Mouse (Mus musculus): ENCODE results near the gene Gm28845. TPM values are rescaled to one million over a fixed set of nuclear protein-coding genes. Genes with fewer than 3 reads are reported as not detected.
"Not testable (repeated sequence)": the region's sequence is repeated elsewhere in the genome, so short reads cannot be mapped to it uniquely, and the experiment has no call there.

The Gm28845 gene
- polyA plus RNA-seq, 1 experiment, result not detected

DNA sequence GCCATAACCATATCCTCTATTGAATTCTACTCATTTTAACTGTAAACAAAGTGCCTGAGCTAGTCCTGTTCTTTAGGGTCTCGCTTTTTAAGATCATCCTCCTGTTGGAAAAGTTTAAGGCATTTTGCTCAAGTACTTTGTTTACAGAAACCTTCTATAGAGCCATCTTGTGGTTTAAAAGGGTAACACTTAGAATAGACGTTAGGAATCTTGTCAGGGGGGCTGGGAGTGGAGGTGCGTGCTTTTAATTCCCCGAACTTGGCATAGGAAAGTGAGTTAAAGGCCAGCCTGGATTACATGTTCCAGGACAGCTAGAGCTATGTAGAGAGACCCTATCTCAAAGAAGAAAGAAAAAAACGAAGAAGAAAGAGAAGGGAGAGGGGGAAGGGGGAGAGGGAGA lies 43.8 kb downstream of the Gm28845 start:
- Histone ChIP-seq H3K4me3 (ENCODE audit: insufficient read depth, low read length) (no peak overlapping the region), H3K4me1 (ENCODE audit: control insufficient read depth, insufficient read depth, low read length) (no peaks in the 10 kb centered on the region), H3K27ac (ENCODE audit: insufficient read depth, low read depth, low read length) (no peak overlapping the region)
- TF ChIP-seq POLR2A (IDR thresholded peaks at IDR 0.05; ENCODE audit: borderline replicate concordance, low read depth, low read length) (no peak), CTCF (IDR thresholded peaks at IDR 0.05; ENCODE audit: low read depth, low read length) (no peak)

DNA sequence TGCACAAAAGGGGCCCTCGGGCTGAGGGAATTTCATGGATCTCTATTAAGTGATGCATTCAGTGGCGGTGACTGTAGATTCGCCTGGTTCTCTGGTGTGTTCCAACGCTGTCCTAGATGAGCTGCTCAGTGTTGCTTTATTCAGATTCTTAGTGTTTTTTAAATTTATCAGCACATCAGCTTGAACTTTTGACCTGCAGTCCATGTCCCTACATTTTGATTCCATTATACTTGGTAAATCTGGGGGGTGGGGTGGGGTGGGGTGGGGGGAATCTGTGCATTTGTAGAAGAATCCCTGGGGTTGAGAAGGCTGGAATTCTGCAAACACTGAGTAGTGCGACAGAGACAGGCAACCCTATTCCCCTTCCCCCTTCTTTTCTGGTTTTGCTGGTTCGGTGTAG lies 45.8 kb downstream of the Gm28845 start, which contains the start of gene Crygc:
TSS of gene Crygc (minus strand) at position 101 of the 400 bp plus-strand sequence.
- H3K4me1 ChIP-seq (ENCODE audit: control insufficient read depth, insufficient read depth, low read length), result no peaks in the 10 kb centered on the region
- H3K27ac ChIP-seq (ENCODE audit: insufficient read depth, low read depth, low read length), result no peak within 1 kb of the TSS
- TF ChIP-seq POLR2A (IDR thresholded peaks at IDR 0.05; ENCODE audit: borderline replicate concordance, low read depth, low read length), result no peak
- TF ChIP-seq CTCF (IDR thresholded peaks at IDR 0.05; ENCODE audit: low read depth, low read length), result no peak
- H3K4me3 ChIP-seq (ENCODE audit: insufficient read depth, low read length), result no peak within 1 kb of the TSS

DNA sequence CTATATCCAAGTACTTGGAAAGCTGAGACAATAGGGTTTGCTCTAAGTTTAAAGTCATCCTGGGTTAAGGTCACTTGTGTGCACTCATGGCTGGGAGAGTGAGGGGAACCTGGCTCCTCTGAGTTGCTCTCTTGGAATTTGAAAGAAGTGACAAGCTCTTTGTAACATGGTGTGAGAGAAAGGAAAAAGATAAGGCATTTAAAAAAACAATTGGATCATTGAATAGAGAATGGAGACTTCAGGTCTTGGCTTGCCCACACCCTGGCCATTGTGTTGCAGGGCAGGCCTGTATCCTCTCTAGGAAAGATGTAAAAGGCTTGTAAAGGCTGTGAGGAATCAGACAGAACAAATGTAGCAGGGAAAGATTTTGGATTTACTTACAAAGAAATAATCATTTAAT lies 51.5 kb downstream of the Gm28845 start:
- Histone ChIP-seq H3K27ac (ENCODE audit: insufficient read depth, low read depth, low read length) (no peak overlapping the region), H3K4me3 (ENCODE audit: insufficient read depth, low read length) (no peak overlapping the region), H3K4me1 (ENCODE audit: control insufficient read depth, insufficient read depth, low read length) (no peaks in the 10 kb centered on the region)
- TF ChIP-seq CTCF (IDR thresholded peaks at IDR 0.05; ENCODE audit: low read depth, low read length) (no peak), POLR2A (IDR thresholded peaks at IDR 0.05; ENCODE audit: borderline replicate concordance, low read depth, low read length) (no peak)

DNA sequence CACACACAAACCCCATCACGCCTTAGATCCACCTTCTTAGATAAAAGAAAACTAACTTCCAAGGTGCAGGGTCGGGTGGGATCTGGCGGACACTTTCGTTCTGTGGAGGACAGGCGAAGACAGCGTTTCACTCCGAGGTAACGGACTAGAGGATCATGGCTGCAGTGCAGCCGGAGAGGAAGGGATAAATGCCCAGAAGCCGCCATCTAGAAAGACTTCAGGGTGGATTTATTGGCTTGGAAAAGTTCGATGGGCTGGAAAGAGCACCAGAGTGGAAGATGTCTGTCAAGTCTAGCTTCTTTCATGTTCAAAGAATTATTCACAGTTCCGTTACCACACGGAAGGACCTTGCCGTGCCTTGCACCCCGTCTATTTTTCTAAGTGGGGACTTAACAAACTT lies 55.2 kb downstream of the Gm28845 start:
- TF ChIP-seq POLR2A (IDR thresholded peaks at IDR 0.05; ENCODE audit: borderline replicate concordance, low read depth, low read length) (no peak), CTCF (IDR thresholded peaks at IDR 0.05; ENCODE audit: low read depth, low read length) (no peak)
- H3K4me1 ChIP-seq (ENCODE audit: control insufficient read depth, insufficient read depth, low read length), result peaks cover 16% of the 10 kb centered on the region
- H3K4me3 ChIP-seq (ENCODE audit: insufficient read depth, low read length), result no peak overlapping the region
- H3K27ac ChIP-seq (ENCODE audit: insufficient read depth, low read depth, low read length), result no peak overlapping the region

DNA sequence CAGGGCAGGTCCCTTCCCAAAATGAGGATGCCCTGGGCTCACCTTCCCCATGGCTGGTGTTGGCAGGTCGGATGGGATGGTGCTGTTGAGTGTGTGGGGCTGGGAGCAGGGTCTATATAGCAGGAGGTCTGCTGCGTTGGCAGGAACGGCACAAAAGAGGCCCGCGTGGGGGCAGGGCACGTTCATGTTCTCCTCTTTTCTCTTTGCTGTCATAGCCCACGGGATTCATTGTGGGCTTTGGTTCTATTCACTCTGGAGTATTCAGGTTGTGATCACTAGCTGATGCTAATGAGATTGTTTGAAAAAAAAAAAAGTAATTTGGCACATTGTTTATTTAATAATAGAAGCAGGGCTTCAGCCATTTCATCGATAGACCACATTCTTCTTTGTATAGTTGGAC lies 56.0 kb downstream of the Gm28845 start, which contains the start of gene Crygd:
TSS of gene Crygd (minus strand) at position 101 of the 400 bp plus-strand sequence.
- Histone ChIP-seq H3K27ac (ENCODE audit: insufficient read depth, low read depth, low read length) (no peak within 1 kb of the TSS), H3K4me3 (ENCODE audit: insufficient read depth, low read length) (no peak within 1 kb of the TSS), H3K4me1 (ENCODE audit: control insufficient read depth, insufficient read depth, low read length) (peaks cover 16% of the 10 kb centered on the region)
- no peak for TF ChIP-seq POLR2A (IDR thresholded peaks at IDR 0.05; ENCODE audit: borderline replicate concordance, low read depth, low read length)

DNA sequence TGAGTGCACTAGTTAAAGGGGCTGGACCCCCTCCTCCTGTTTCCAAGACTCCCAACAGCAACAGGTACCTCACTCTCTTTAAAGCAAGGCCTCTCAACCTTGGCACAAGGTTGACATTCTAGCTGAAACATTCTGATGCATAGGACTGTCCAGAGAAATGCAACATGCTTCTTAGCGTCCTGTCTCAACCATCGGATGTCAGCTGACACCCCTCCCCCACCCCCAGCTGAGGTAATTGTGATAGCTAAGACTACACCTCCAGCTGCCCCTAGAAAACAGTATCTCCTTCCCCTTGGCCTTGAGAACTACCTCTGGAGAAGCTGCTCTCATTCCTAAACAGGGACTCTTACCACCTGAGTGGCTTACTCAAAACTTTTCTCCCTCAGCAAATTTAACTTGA lies 67.2 kb downstream of the Gm28845 start:
- no peak overlapping the region for H3K4me3 ChIP-seq (ENCODE audit: insufficient read depth, low read length)
- no peak overlapping the region for H3K27ac ChIP-seq (ENCODE audit: insufficient read depth, low read depth, low read length)
- no peak for TF ChIP-seq CTCF (IDR thresholded peaks at IDR 0.05; ENCODE audit: low read depth, low read length)
- TF ChIP-seq POLR2A (IDR thresholded peaks at IDR 0.05; ENCODE audit: borderline replicate concordance, low read depth, low read length), result no peak
- no peaks in the 10 kb centered on the region for H3K4me1 ChIP-seq (ENCODE audit: control insufficient read depth, insufficient read depth, low read length)

DNA sequence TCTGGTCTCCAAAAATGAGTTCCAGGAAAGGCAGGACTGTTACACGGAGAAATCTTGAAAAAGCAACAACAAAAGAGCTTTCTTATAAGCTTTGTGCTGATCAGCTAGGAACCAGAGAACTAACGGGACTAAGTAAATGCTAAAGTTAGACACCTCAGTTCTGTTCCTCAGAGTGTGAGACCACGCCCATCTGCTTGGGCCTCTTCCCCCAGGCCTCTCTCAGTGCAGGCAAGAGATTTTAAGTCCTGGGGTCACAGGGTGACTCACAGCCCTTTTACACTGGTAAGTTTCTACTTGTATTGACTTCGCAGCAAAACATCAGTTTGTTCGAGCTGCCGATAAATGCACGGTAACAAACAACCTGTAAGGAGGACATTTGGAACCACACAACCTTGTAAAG lies 67.7 kb downstream of the Gm28845 start:
- no peak overlapping the region for H3K4me3 ChIP-seq (ENCODE audit: insufficient read depth, low read length)
- no peak overlapping the region for H3K27ac ChIP-seq (ENCODE audit: insufficient read depth, low read depth, low read length)
- no peaks in the 10 kb centered on the region for H3K4me1 ChIP-seq (ENCODE audit: control insufficient read depth, insufficient read depth, low read length)
- TF ChIP-seq CTCF (IDR thresholded peaks at IDR 0.05; ENCODE audit: low read depth, low read length) (no peak), POLR2A (IDR thresholded peaks at IDR 0.05; ENCODE audit: borderline replicate concordance, low read depth, low read length) (no peak)

DNA sequence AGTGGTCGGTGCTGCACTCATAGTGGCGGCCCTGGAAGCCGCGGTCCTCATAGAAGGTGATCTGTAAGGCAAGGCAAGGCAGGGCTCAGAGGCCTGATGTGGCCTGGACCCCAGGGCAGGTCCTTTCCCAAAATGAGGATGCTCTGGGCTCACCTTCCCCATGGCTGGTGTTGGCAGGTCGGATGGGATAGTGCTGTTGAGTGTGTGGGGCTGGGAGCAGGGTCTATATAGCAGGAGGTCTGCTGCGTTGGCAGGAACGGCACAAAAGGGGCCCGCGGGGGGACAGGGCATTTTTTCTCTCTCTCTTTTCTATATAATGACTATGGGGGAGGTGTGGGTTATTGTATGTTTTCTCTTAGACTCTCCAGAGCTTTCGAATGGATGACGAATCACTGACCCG lies 68.4 kb downstream of the Gm28845 start, which contains the start of gene Cryge:
TSS of gene Cryge (minus strand) at position 198 of the 400 bp plus-strand sequence.
- H3K4me3 ChIP-seq (ENCODE audit: insufficient read depth, low read length); H3K4me1 ChIP-seq (ENCODE audit: control insufficient read depth, insufficient read depth, low read length); H3K27ac ChIP-seq (ENCODE audit: insufficient read depth, low read depth, low read length): not testable (repeated sequence)

Other genes with a start within 250 kb of the Gm28845 start
- 24.1 and 24.9 TPM in 2 replicates for gene Plekhm3, start 162.7 kb downstream of the Gm28845 start, polyA plus RNA-seq (2012; ENCODE audit: insufficient read depth, insufficient read length, missing spikeins)
- not detected in 2 replicates for gene Akr1cl, start 86.8 kb downstream of the Gm28845 start, polyA plus RNA-seq (2012; ENCODE audit: insufficient read depth, insufficient read length, missing spikeins)
- gene Cryge, start 68.4 kb downstream of the Gm28845 start, polyA plus RNA-seq (2012; ENCODE audit: insufficient read depth, insufficient read length, missing spikeins), result not detected in 2 replicates
- not detected in 2 replicates for gene Crygd, start 56.1 kb downstream of the Gm28845 start, polyA plus RNA-seq (2012; ENCODE audit: insufficient read depth, insufficient read length, missing spikeins)
- not detected in 2 replicates for gene Crygc, start 45.9 kb downstream of the Gm28845 start, polyA plus RNA-seq (2012; ENCODE audit: insufficient read depth, insufficient read length, missing spikeins)
- gene Crygb, start 37.3 kb downstream of the Gm28845 start, polyA plus RNA-seq (2012; ENCODE audit: insufficient read depth, insufficient read length, missing spikeins), result not detected in 2 replicates
- gene Cryga, start 16.2 kb downstream of the Gm28845 start, polyA plus RNA-seq (2012; ENCODE audit: insufficient read depth, insufficient read length, missing spikeins), result not detected in 2 replicates
- 1.3 and 2.1 TPM in 2 replicates for gene D630023F18Rik, start 3.7 kb upstream of the Gm28845 start, polyA plus RNA-seq (2012; ENCODE audit: insufficient read depth, insufficient read length, missing spikeins)
- 242 and 261 TPM in 2 replicates for gene Idh1, start 66.9 kb upstream of the Gm28845 start, polyA plus RNA-seq (2012; ENCODE audit: insufficient read depth, insufficient read length, missing spikeins)
- 35.0 and 37.5 TPM in 2 replicates for gene Pikfyve, start 67.1 kb upstream of the Gm28845 start, polyA plus RNA-seq (2012; ENCODE audit: insufficient read depth, insufficient read length, missing spikeins)
- gene Pth2r, start 162.5 kb upstream of the Gm28845 start, polyA plus RNA-seq (2012; ENCODE audit: insufficient read depth, insufficient read length, missing spikeins), result not detected in 2 replicates

Data from bone marrow macrophage, adult 2 months (primary cell).